Mouse (Mus musculus) layer of hippocampus, adult 11-12 months (tissue): Measurements from ENCODE around the gene Rnd2.
"Not testable (repeated sequence)": the region's sequence is repeated elsewhere in the genome, so short reads cannot be mapped to it uniquely, and the experiment has no call there.

ENCODE experiments used
- DNase-seq: peaks from one replicate; pipeline ENCODE4 v3.0.0; 2022; ENCODE audit warnings: low spot score

Rnd2 gene

DNA sequence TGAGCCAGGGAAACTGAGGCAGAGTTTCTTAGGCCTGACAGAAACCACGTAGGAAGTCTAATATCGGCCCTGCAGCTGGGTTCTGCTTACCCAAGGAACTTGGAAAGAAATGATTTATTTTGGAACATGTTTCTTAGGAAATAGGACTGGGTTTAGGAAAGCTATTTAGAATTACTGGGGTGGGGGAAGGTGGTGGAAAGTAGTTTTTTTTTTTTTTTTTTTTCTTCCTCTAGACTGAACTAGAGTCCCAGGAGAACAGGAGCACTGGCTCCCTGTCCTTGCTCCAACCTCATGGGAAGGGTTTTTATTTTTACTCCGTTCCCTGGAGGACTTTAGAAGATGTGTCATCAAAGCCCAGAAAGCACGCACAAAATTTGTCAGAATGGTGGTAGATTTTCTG lies 4.4 kb downstream of the Rnd2 start:
- no peak for DNase-seq

DNA sequence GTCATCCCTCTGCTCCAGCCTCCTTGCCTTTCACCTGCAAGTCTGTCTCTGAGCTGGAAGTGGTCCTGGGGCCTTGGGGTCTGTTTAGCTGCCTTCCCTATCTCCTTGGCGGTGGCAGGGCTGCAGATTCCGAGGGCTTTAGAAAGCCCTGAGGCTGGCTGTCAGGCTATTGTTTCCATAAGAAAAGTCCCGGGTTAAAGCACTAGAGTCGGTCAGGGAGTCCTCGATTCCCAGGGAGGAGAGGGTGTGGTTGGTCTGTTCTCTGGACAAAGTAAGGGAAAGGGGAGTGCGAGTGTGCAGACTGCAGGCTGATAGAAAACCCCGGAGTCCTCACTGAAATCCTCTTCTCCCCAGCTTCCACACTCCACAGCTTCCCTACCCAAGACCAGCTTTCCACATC lies 5.4 kb downstream of the Rnd2 start:
- DNase-seq: no peak

DNA sequence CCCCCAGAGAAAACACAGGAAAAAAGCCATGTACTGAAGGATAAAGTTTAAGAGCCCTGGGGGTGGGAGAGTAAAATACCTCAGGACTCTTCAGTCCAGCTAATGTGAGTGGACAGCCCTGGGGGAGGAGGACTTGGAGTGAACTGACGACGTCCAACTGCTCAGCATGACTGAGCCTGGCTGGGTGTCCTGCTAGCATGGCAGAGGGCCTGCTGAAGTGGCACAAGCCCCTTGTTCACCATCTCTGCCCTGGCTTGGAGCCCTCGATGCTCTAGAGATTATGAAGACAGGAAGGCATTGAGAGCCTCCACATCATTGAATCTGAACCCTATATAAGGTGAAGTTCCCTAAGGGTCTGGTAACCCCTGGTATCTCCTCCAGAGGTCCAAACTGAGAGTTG lies 7.1 kb downstream of the Rnd2 start:
- DNase-seq: no peak

DNA sequence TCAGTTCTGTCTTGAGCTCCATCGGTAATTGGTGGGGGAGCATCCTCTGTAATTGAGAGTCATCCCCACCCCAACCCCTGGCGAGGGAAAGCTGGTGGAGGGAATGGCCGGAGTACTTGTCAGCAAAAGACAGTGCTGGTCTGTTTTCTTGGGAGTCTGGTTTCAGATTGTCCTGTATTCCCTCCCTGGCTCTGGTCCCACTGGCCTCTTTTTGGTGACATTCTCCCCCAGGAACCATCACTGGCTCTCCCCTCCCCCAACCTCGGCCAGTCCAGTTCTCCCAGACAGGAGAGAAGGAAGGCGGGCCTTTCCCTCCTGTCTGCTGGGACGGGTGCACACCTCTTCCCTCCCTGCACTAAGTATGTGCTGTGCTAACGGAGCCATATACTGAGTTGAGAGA lies 7.5 kb downstream of the Rnd2 start:
- DNase-seq: peak; percentile 39

DNA sequence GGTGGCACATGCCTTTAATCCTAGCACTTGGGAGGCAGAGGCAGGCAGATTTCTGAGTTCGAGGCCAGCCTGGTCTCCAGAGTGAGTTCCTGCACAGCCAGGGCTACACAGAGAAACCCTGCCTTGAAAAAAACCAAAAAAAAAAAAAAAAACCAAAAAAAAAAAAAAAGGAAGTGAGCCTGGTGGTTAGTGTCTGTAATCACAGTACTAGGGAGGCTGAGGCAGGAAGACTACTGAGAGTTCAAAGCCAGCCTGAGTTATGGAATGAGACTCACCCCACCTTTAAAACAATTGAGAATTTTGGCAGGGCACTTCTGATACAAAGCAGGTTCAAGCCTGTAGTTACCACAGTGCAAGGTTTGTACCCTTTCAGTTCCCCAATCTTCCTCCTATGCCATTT lies 8.9 kb downstream of the Rnd2 start:
- DNase-seq: not testable (repeated sequence)

DNA sequence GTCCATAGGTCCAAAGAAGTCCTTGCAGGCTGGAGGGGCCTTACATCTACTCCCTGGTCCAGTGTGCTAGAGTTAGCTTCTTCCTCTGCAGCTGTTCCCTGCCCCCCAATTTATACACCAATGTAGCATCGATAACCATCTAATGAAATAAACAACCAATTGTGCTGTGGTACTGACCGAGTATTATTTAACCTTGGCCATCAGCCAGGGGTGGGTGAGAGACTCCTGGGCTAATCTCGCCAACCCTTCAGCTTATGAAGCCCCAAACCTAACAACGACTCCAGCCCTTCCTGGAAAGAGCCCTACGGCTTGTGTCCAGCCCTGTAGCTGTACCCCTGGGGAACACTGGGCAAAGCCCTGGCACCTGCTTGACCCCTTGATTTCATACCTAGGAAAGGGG lies 9.5 kb downstream of the Rnd2 start:
- no peak for DNase-seq

DNA sequence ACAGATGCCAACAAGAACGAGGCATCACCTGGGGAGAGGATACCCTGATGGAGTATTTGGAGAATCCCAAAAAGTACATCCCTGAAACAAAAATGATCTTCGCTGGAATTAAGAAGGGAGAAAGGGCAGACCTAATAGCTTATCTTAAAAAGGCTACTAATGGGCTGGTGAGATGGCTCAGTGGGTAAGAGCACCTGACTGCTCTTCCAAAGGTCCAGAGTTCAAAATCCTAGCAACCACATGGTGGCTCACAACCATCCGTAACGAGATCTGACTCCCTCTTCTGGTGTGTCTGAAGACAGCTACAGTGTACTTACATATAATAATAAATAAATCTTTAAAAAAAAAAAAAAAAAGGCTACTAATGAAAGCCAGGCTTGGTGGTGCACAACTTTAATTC lies 11.6 kb downstream of the Rnd2 start:
- DNase-seq: not testable (repeated sequence)

DNA sequence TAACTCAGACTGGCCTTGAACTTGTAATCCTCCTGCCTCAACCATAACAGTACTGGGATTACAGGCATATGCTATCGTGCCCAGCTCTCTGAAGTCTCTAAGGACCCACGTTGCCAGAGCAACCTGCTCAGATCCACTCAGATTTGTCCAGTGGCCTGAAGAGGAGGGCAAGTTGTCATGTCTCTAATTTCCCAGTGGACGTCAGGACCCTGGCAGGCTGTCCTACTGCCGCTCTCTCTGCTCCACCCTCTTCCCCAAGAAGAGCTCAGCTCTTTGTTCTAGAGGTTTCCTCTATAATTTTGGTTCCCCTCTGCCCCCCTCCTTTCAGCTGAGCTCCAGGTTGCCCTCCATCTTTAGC lies 12.4 kb downstream of the Rnd2 start:
- DNase-seq: no peak

DNA sequence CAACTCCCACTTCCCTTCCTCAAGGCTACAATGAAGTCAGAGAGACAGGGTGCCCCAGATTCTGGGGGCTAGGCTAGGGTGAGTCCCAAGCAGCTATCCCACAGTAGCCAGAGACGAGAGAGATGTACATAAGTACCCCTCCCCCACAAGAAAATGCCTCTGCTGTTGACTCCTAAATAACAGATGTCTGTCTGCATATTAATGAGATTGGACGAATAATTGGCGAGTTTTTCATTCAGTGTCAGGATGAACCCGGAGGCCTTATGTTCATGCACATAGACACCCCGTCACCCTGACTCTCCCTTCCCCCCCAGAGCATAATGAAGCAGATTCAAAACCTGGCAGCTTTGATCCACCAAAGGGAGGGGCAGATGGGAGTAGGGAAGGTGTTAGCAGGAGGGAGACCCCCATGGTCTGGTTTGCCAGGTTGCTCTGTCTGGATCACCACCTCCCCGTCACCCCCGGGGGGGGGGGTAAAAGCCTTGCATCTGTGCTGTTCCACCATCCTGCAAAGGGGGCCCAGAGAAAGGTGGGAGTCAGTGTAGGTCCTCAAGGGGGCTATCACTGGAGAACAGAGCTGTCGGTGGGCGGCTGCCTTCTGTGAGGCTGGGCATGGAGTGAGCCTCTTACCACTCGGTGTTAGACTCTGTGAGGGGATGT lies 12.9 kb downstream of the Rnd2 start:
- DNase-seq: no peak

DNA sequence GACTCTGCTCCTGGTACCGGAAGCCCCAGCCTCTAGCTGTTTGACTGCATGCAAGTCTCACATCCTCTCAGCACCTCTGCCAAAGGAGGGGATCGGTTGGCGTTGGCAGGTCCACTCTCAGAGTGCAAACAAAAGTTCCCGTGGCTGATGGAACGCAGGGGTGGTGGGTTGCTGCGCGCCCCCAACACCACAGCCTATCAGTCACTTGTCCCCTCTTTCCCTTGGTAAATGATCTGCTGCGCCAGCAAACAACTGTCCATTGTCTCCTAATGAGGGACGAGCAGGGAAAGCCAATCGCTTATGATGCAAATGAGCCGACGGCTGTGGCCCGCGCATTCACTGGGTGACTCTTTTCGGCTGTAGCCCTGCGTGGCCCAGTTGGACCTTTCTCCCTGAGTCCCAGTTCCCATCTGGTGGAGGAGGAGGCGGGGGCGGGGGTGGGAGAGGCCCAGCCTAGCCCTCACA lies 14.4 kb downstream of the Rnd2 start:
- no peak for DNase-seq

DNA sequence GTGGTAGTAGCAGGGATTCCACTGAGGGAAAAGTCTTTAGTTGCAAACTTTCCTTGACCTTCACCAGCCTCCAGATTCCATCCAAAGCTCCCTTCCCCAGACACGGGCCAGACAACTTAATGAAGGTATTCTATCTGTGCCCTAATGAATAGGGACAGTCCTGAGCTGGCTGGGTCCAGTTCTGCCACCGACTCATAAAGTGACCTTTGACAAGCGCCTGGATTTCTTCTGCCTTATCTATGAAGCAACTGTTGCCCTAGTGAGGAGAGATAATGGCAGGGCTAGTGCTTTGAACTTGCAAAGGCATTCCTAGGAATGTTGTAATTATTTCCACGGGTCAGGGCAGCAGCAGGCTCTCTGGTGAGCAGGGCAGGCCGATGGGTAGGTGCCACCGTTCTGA lies 16.1 kb downstream of the Rnd2 start:
- no peak for DNase-seq

DNA sequence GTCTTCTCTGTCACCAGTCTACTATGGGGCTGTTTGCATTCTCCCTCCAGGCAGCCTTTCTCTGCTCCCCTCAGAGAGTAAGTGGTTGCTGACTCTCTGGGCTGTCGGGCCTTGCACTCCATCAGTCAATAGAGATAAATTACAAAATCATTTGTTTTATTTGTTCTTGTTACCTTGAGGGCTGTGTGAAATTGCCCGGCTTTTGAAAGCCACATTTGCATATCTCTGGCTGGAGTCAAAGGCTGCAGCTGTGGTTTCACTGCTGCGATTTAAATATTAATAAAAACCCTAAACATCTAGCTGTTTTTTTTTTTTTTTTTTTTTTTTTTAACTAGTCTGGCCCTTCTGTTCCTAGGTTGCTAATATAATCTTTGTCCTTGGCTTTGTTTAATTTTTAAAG lies 19.0 kb downstream of the Rnd2 start:
- DNase-seq: no peak

DNA sequence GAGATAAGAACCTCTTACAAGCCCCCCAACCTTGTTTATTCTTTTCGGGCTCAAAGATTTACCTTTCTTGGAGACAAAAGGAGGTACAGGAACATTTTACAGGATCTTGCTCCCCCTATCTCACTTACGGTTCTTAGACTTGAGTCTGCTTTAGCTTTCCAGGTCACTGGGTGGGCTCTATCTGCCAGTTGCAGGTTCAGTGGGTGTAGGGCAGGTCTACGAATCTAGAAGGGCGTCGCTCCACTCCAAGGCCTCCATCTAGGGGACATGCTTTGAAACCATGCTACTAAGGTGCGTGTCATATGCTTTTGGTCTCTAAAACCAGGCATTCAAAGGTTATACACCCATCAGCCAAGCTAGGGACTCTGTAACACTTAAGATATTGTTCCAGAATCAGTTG lies 19.4 kb downstream of the Rnd2 start:
- no peak for DNase-seq

DNA sequence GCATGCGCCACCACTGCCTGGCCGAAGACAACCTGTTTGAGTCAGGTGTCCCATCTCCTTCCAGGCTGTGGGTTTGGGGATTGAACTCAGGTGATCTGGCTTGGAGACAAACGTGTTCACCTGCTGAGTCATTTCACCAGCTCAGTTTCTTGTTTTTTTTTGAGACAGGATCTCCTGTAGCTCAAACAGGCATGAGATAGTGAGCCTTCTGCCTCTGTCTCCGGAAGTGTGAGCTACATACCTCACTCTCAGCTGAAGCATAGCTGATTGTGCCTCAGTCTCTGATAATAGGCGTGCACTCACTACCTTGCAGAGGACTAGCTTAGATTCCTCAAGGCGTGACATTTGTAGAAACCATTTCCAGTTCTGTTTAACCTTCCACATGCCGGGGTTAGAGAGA lies 20.0 kb downstream of the Rnd2 start:
- no peak for DNase-seq

DNA sequence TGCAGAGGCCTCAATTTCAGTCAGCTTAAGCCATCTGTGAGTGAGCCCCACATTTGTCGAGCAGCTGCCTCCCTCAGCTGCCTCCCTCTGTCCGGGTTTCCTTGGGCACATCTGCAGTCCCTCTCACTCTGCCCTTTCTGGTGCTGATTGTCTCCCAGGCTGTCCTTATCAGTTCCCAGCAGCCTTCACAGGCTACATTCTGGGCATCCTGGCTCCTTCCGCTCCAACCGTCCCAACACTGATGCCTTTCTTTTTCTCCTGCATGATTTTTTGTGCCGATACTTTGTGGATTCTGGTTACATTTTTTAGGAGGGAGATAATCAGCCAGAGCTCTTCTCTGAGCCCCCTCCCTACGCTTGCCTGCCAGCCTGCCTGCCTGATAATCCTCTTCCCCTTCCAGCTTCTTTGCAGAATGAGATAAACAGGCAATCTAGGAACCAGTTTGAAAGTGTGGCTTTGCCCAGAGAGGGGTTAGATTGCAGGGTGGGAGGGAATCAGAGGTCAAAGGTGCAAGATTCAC lies 20.8 kb downstream of the Rnd2 start:
- no peak for DNase-seq

DNA sequence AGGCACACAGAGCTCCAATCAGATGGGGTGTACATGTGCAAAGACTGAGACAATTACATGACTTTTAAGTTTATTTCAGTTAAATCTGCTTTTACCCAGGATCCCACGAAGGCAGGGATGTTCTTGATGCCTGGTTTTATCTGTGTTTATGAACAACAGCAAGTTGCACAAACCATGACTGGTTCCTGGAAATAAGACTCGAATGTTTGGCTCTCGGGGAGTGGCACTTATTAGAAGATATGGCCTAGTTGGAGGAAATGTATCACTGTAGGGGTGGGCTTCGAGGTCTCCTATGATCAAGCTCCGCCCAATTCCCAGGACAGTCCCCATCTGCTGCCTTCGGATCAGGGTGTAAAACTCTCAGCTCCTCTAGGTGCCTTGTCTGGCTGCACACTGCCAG lies 21.3 kb downstream of the Rnd2 start:
- DNase-seq: no peak

DNA sequence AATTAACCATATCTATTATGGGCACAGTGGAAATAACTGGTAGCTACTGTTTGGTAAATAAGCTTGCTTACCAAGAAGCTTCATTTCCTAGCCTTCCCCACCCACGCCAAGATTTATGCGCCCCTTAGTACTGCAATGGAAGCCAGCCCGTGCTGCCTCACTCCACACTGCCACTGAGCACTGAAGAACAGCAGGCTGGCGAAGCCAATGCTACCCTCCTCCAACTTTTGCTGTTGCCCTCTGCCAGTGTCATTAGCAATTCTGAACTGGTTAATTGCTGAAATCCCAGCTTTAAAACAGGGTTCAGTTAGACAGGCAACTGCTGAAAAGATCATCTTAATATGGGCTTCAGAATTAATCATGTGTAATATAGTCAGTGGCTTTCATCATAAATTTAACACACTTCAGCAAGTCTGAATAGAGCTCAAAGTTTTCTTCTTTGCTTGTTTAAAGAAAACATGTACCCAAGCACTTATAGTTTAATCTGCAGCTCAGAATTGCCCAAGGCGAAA lies 41.5 kb downstream of the Rnd2 start:
- no peak for DNase-seq

DNA sequence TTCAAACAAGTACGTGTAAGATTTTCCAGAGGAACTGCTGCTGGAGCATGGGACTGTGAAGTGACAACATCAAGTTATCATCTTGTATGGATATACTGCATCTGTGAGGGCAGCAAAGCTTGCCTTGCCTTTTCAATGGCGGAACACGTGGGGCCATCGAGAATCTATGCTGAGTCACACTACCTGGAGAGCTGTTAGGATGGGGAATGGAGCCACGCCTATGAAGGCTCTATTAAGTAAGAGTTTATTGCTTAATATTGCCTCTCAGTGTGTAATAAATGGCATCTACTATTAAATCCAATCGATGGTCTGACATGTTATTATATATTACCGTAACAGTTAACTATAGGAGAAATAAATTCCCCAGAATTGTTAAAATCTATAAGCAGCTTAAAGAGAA lies 42.3 kb downstream of the Rnd2 start:
- DNase-seq: no peak

DNA sequence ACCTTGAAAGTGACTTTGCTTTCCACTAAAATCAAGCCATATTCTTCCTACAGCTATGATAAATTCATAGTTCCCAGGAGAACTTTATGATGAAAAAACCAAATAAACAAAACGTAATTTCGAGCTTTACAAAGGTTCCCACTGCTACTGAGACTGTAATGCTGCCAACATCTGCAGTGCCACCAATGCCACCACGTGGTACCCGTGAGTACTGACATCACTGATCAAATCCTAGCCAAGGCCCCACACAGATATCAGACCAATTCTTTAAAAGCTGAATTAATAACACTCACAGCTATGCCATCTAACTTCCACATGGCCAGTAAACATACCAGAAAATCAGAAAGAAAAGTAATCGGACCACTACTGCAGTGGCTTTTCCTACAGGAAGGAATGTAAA lies 54.1 kb downstream of the Rnd2 start:
- DNase-seq: no peak

DNA sequence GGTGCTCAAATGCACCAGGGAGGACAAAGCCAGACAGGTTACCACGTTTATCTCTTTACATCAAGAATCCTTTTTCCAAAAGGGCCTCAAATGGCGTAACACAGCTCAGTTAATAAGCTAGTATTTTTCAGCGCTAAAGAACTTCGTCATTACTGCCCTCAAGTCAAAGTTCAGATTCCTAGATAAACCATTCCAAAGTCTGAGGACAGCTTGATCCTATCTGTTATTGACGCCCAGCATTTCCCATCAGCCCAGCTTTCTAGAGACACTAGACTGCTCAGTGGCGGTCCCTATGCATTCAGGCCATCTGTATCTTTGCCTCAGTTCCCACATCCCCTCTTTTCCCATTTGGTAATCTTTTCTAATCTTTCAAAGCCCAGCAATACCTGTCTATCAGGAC lies 54.6 kb downstream of the Rnd2 start:
- DNase-seq: no peak
